Mouse (Mus musculus): ENCODE data around the gene Ift52. TPM values are rescaled to one million over a fixed set of nuclear protein-coding genes. Genes with fewer than 3 reads are reported as not detected.
"Not testable (repeated sequence)": the region's sequence is repeated elsewhere in the genome, so short reads cannot be mapped to it uniquely, and the experiment has no call there.

Ift52 gene
- polyA plus RNA-seq, 1 experiment from 2014 or later = 55.3 TPM

GRCm38 (mm10) chr2:163052826-163053225 lies 35.7 kb downstream of the Ift52 start:
- Histone ChIP-seq H3K4me1 (ENCODE audit: insufficient read depth, low read length) (peaks cover 18% of the 10 kb centered on the region), H3K9ac (replicated peaks; ENCODE audit: low read length) (no peak overlapping the region), H3K36me3 (ENCODE audit: insufficient read depth, low read length) (no peaks in the 10 kb centered on the region), H3K27ac (ENCODE audit: low read length) (no peak overlapping the region), H3K4me2 (replicated peaks; ENCODE audit: low read depth, low read length) (no peak overlapping the region), H3K9me3 (ENCODE audit: low read length) (no peaks in the 10 kb centered on the region), H3K4me3 (ENCODE audit: low read length) (no peak overlapping the region), H3K27me3 (ENCODE audit: insufficient read depth, low read length) (no peaks in the 10 kb centered on the region)
- no peak for ATAC-seq (ENCODE audit: low FRiP score, low TSS enrichment)
- WGBS = 76% methylated on average over 4 of the region's 4 CpGs

GRCm38 (mm10) chr2:163054335-163054840 lies 37.2 kb downstream of the Ift52 start, which contains the start of gene Mybl2:
TSS of gene Mybl2 (plus strand) at chr2:163054687.
- peaks cover 18% of the 10 kb centered on the region for H3K4me1 ChIP-seq (ENCODE audit: insufficient read depth, low read length)
- H3K27me3 ChIP-seq (ENCODE audit: insufficient read depth, low read length) = no peaks in the 10 kb centered on the region
- no peaks in the 10 kb centered on the region for H3K9me3 ChIP-seq (ENCODE audit: low read length)
- H3K27ac ChIP-seq (ENCODE audit: low read length) = 0 out of 2 replicates have a peak within 1 kb of the TSS, but pooled peaks have one; percentile 37
- H3K4me2 ChIP-seq (replicated peaks; ENCODE audit: low read depth, low read length) = peak within 1 kb of the TSS; percentile 99
- no peaks in the 10 kb centered on the region for H3K36me3 ChIP-seq (ENCODE audit: insufficient read depth, low read length)
- H3K9ac ChIP-seq (replicated peaks; ENCODE audit: low read length) = peak within 1 kb of the TSS; percentile 73
- ATAC-seq (ENCODE audit: low FRiP score, low TSS enrichment) = peak; percentile 99
- WGBS = 0% methylated on average over 30 of the region's 48 CpGs
- peak within 1 kb of the TSS; percentile 77 for H3K4me3 ChIP-seq (ENCODE audit: low read length)

GRCm38 (mm10) chr2:163054891-163055494 lies 37.8 kb downstream of the Ift52 start:
- under 1% methylated on average over 35 of the region's 38 CpGs for WGBS
- peak overlapping the region; percentile 77 for H3K4me3 ChIP-seq (ENCODE audit: low read length)
- 0 out of 2 replicates have a peak overlapping the region, but pooled peaks have one; percentile 37 for H3K27ac ChIP-seq (ENCODE audit: low read length)
- peaks cover 18% of the 10 kb centered on the region for H3K4me1 ChIP-seq (ENCODE audit: insufficient read depth, low read length)
- H3K9me3 ChIP-seq (ENCODE audit: low read length) = no peaks in the 10 kb centered on the region
- H3K36me3 ChIP-seq (ENCODE audit: insufficient read depth, low read length) = no peaks in the 10 kb centered on the region
- H3K27me3 ChIP-seq (ENCODE audit: insufficient read depth, low read length) = no peaks in the 10 kb centered on the region
- H3K4me2 ChIP-seq (replicated peaks; ENCODE audit: low read depth, low read length) = peak overlapping the region; percentile 99
- peak overlapping the region; percentile 73 for H3K9ac ChIP-seq (replicated peaks; ENCODE audit: low read length)
- peak; percentile 47 for ATAC-seq (ENCODE audit: low FRiP score, low TSS enrichment)

GRCm38 (mm10) chr2:163055715-163056114 lies 38.6 kb downstream of the Ift52 start:
- WGBS = 44% methylated on average over 5 of the region's 5 CpGs
- Histone ChIP-seq H3K4me2 (replicated peaks; ENCODE audit: low read depth, low read length) (peak overlapping the region; percentile 99), H3K4me3 (ENCODE audit: low read length) (peak overlapping the region; percentile 77), H3K9me3 (ENCODE audit: low read length) (no peaks in the 10 kb centered on the region), H3K27me3 (ENCODE audit: insufficient read depth, low read length) (no peaks in the 10 kb centered on the region), H3K4me1 (ENCODE audit: insufficient read depth, low read length) (peaks cover 18% of the 10 kb centered on the region), H3K27ac (ENCODE audit: low read length) (no peak overlapping the region), H3K9ac (replicated peaks; ENCODE audit: low read length) (peak overlapping the region; percentile 73), H3K36me3 (ENCODE audit: insufficient read depth, low read length) (no peaks in the 10 kb centered on the region)
- no peak for ATAC-seq (ENCODE audit: low FRiP score, low TSS enrichment)

- no peak overlapping the region for H3K27ac ChIP-seq (ENCODE audit: low read length)
- H3K4me2 ChIP-seq (replicated peaks; ENCODE audit: low read depth, low read length) = no peak overlapping the region
- ATAC-seq (ENCODE audit: low FRiP score, low TSS enrichment) = no peak
- no peaks in the 10 kb centered on the region for H3K27me3 ChIP-seq (ENCODE audit: insufficient read depth, low read length)
- no peaks in the 10 kb centered on the region for H3K36me3 ChIP-seq (ENCODE audit: insufficient read depth, low read length)
- H3K9me3 ChIP-seq (ENCODE audit: low read length) = no peaks in the 10 kb centered on the region
- peaks cover 18% of the 10 kb centered on the region for H3K4me1 ChIP-seq (ENCODE audit: insufficient read depth, low read length)
- H3K4me3 ChIP-seq (ENCODE audit: low read length) = no peak overlapping the region
- WGBS = 79% methylated on average over 9 of the region's 9 CpGs
- H3K9ac ChIP-seq (replicated peaks; ENCODE audit: low read length) = no peak overlapping the region
These were observed 39.4 kb downstream of the Ift52 start for GRCm38 (mm10) chr2:163056584-163056983.

- H3K4me3 ChIP-seq (ENCODE audit: low read length); H3K4me2 ChIP-seq (replicated peaks; ENCODE audit: low read depth, low read length); H3K9me3 ChIP-seq (ENCODE audit: low read length); H3K9ac ChIP-seq (replicated peaks; ENCODE audit: low read length); H3K27me3 ChIP-seq (ENCODE audit: insufficient read depth, low read length); ATAC-seq (ENCODE audit: low FRiP score, low TSS enrichment); H3K27ac ChIP-seq (ENCODE audit: low read length): not testable (repeated sequence)
- Histone ChIP-seq H3K36me3 (ENCODE audit: insufficient read depth, low read length) (peaks cover 16% of the 10 kb centered on the region), H3K4me1 (ENCODE audit: insufficient read depth, low read length) (peaks cover 15% of the 10 kb centered on the region)
- WGBS = 96% methylated on average over 6 of the region's 7 CpGs
These were observed 41.8 kb downstream of the Ift52 start for GRCm38 (mm10) chr2:163058981-163059380.

- WGBS = 87% methylated on average over 6 of the region's 6 CpGs
- no peak for ATAC-seq (ENCODE audit: low FRiP score, low TSS enrichment)
- H3K9me3 ChIP-seq (ENCODE audit: low read length) = no peaks in the 10 kb centered on the region
These were observed 43.5 kb downstream of the Ift52 start for GRCm38 (mm10) chr2:163060630-163061029.

GRCm38 (mm10) chr2:163061203-163062118 lies 44.3 kb downstream of the Ift52 start:
- 84% methylated on average over 8 of the region's 8 CpGs for WGBS
- Histone ChIP-seq H3K27ac (ENCODE audit: low read length) (no peak overlapping the region), H3K36me3 (ENCODE audit: insufficient read depth, low read length) (peaks cover 28% of the 10 kb centered on the region), H3K9me3 (ENCODE audit: low read length) (no peaks in the 10 kb centered on the region), H3K9ac (replicated peaks; ENCODE audit: low read length) (no peak overlapping the region), H3K4me3 (ENCODE audit: low read length) (no peak overlapping the region), H3K4me1 (ENCODE audit: insufficient read depth, low read length) (0 out of 2 replicates have a peak, but pooled peaks cover 3% of the 10 kb centered on the region), H3K27me3 (ENCODE audit: insufficient read depth, low read length) (no peaks in the 10 kb centered on the region), H3K4me2 (replicated peaks; ENCODE audit: low read depth, low read length) (no peak overlapping the region)
- no peak for ATAC-seq (ENCODE audit: low FRiP score, low TSS enrichment)

More at GRCm38 (mm10) chr2:163060630-163061029, 43.5 kb downstream of the Ift52 start:
- Histone ChIP-seq H3K4me3 (ENCODE audit: low read length) (no peak overlapping the region), H3K36me3 (ENCODE audit: insufficient read depth, low read length) (peaks cover 28% of the 10 kb centered on the region), H3K27ac (ENCODE audit: low read length) (no peak overlapping the region), H3K9ac (replicated peaks; ENCODE audit: low read length) (no peak overlapping the region), H3K4me2 (replicated peaks; ENCODE audit: low read depth, low read length) (no peak overlapping the region), H3K4me1 (ENCODE audit: insufficient read depth, low read length) (peaks cover 8% of the 10 kb centered on the region), H3K27me3 (ENCODE audit: insufficient read depth, low read length) (no peaks in the 10 kb centered on the region)

GRCm38 (mm10) chr2:163062119-163062508 lies 45.0 kb downstream of the Ift52 start:
- Histone ChIP-seq H3K9me3 (ENCODE audit: low read length) (no peaks in the 10 kb centered on the region), H3K36me3 (ENCODE audit: insufficient read depth, low read length) (peaks cover 28% of the 10 kb centered on the region), H3K27ac (ENCODE audit: low read length) (no peak overlapping the region), H3K4me2 (replicated peaks; ENCODE audit: low read depth, low read length) (no peak overlapping the region), H3K4me3 (ENCODE audit: low read length) (no peak overlapping the region), H3K9ac (replicated peaks; ENCODE audit: low read length) (no peak overlapping the region), H3K4me1 (ENCODE audit: insufficient read depth, low read length) (no peaks in the 10 kb centered on the region), H3K27me3 (ENCODE audit: insufficient read depth, low read length) (no peaks in the 10 kb centered on the region)
- 68% methylated on average over 6 of the region's 6 CpGs for WGBS
- no peak for ATAC-seq (ENCODE audit: low FRiP score, low TSS enrichment)

Measured in kidney, embryonic 16.5 days (tissue).